ENCODE assay signal across 20 mouse cellular contexts in the genomic region with DNA sequence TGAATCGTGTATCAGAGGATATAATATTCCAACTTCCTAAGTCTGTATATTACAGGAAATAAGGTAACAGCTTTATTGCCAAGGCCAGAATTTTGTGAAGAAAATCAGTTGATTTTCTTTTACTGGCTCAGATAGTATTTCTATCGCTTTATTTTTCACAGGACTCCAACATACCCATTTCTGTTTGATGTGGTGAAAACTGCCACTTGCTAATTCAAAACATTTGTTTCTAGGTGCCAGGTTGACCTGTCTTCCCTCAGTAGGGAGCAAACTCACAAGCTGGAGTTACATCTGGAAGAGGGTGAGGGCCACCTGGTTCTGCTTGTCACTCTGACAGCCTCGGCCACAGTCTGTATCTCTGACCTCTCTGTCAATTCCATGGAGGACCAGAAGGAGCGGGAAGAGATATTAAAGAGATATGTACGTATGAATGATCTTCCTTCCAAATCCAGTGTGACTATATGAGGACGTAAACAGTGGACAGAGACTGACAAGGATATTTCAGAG.
"Had no signal": no experiment of that assay in that cellular context is flagged by ENCODE, and none has a peak within 500 bp of the region (broad histone marks: within the 10 kb centered on the region; RNA-seq: fewer than 3 reads in every experiment).

No protein-coding gene starts in this region.

- ATAC-seq: liver, postnatal 0 days; lung, postnatal 0 days had no signal

- H3K27ac ChIP-seq: kidney, postnatal 0 days; layer of hippocampus, adult 2 months; limb, embryonic 12.5 days; limb, embryonic 15.5 days; liver, embryonic 14.5 days; macrophage; midbrain, embryonic 13.5 days; neural tube, embryonic 12.5 days; neural tube, embryonic 15.5 days; stomach, embryonic 15.5 days had no signal

- H3K4me2 ChIP-seq: limb, embryonic 12.5 days; limb, embryonic 15.5 days; liver, embryonic 11.5 days; lung, embryonic 14.5 days; midbrain, embryonic 13.5 days; neural tube, embryonic 12.5 days; neural tube, embryonic 15.5 days; stomach, embryonic 15.5 days had no signal

- DNase-seq: kidney, adult 2 months; kidney, postnatal 25 days; liver, postnatal 0 days; lung, embryonic 14.5 days; retina, postnatal 1 day; right cerebral cortex, postnatal 25 days; spleen, adult 18-20 months; thymus, postnatal 25 days had no signal

- H3K27me3 ChIP-seq: limb, embryonic 15.5 days; neural tube, embryonic 12.5 days; neural tube, embryonic 15.5 days; stomach, embryonic 15.5 days had no signal

- H3K4me3 ChIP-seq: layer of hippocampus, adult 2 months; limb, embryonic 12.5 days; limb, embryonic 15.5 days; midbrain, embryonic 13.5 days; neural tube, embryonic 12.5 days; neural tube, embryonic 15.5 days; stomach, embryonic 15.5 days had no signal

- H3K9ac ChIP-seq: limb, embryonic 12.5 days; limb, embryonic 15.5 days; liver, embryonic 14.5 days; liver, postnatal 0 days; lung, embryonic 14.5 days; midbrain, embryonic 13.5 days; neural tube, embryonic 12.5 days; neural tube, embryonic 15.5 days; stomach, embryonic 15.5 days had no signal

- H3K4me1 ChIP-seq: limb, embryonic 12.5 days; limb, embryonic 15.5 days; neural tube, embryonic 12.5 days; neural tube, embryonic 15.5 days; stomach, embryonic 15.5 days had no signal

- H3K36me3 ChIP-seq: limb, embryonic 12.5 days; limb, embryonic 15.5 days; midbrain, embryonic 13.5 days; neural tube, embryonic 12.5 days; neural tube, embryonic 15.5 days; stomach, embryonic 15.5 days had no signal

- H3K9me3 ChIP-seq: limb, embryonic 12.5 days; limb, embryonic 15.5 days; midbrain, embryonic 13.5 days; neural tube, embryonic 12.5 days; neural tube, embryonic 15.5 days; stomach, embryonic 15.5 days had no signal
